Mouse (Mus musculus) layer of hippocampus, adult 11-12 months (tissue): ENCODE data around the gene Nanos3.
A peak's percentile ranks its signal among the peaks of the same experiment; 100 is the strongest.

Experiments used
- DNase-seq: peaks from one replicate; pipeline ENCODE4 v3.0.0; 2022; ENCODE audit warnings: low spot score

Nanos3 gene

DNA sequence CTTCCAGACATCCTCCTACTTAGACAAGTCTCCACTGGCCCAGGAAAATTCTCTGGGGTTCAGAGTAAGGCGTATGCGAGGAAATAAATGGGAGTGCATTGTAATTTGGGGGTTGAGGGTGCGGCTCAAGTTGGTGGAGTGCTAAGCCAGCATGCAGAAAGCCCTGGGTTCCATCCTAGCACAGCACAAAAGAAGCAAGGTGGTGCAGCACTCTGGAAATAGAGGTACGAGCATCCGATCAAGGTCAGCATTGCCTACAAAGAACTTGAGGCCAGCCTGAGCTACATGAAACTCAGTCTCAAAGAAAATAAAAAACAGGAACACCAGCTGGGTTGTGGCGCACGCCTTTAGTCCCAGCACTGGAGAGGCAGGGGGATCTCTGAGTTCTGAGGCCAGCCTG is at the start of gene Nanos3:
Nanos3 (minus strand) TSS at position 101 of the 400 bp plus-strand sequence.
- no peak for DNase-seq

DNA sequence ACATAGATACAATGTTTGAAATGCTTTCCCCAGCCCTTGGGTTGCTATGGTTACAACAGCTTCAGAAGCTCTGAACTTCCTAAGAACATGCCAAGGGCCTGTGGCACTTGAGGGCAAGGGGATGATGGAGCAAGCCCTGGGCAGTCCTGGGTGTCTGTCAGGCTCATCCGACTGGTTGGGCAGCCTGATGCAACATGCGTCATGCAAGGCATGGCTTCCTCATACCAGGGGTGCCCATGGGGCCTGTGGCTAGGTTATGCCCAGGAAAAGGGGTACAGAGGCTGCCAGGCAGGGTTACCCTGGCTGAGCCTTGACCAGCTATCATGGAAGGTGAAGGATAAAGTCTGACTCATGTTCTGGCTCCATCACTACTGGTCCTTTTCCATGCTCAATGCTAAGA is 48.0 kb upstream of the Nanos3 start:
- no peak for DNase-seq

DNA sequence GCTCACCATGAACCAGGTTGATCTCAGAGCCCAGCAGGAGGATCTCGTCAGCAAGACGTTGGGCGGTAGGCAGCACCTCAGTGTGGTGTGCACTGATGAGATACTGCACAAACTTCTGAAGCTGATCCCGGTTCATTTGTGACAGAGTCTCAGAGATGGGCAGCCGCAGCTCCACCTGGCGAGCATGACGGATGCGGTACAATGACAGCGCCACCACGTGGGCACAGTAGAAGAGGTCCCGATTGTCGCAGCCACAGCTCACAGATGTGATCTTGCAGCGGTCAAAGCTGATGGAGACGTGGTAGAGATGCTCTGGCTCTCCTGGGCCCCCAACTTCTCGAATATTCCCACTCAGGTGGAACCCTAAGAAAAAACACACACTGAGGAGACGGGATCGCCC is 45.7 kb upstream of the Nanos3 start:
- no peak for DNase-seq

DNA sequence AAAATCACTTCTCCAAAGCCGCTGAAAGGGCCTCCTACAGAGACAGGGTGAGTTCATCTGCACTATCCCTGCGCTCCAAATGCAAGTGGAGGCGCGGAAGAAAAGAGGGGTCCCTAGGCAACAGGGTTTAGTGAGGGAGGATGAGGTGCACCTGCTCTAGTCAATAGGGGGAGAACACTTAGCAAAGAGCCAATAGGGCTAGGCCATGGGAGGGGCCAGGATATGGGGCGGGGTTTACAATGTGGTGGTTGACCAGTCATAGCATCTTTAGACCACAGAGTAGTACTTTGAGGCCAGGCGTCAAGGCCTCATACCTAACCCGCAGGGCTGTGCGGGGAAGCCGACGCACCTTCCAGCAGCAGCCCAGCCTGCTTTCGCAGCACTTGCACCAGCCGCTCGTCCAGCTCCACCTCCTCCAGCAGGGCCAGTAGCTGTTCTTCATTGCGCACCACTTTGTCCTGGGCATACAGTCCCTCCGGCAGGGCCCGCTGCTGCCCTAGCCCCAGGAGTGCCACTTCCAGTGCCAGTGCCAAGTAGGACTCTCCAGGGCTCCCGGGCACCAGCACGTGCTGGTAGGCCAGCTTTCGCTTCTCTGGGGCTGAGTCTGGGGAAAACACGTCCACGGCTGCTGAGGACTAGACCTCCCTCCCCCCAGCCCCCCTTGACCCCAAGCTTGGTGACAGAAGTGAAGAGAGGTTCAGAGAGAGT is 38.5 kb upstream of the Nanos3 start:
- no peak for DNase-seq

DNA sequence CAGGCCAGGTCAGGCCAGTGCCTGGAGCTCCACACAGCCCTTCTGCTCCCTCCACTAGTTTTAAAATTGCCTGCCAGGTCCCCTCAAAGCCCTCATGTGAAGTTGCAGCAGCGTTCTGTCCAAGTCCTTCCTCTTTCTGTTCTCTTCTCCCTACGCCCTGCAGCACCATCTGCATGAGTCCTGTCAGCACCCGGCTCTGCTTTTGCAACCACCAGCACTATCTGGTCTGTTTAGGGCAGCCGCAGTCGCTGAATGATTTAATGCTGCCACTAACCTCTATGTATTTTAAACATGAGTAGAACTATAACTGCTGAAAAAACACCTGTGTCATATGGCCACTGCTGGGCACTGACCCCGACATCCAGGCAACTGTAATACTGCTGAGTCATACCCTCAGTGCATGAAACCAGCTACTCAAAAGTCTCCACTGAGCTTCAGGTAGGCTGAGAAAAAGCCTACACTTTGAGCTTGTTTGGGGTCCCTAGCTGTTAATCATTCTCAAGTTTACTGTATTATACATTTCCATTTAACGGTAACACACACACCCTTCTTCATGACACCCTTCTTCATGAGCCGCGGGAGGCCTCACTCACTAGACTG is 37.6 kb upstream of the Nanos3 start:
- DNase-seq: no peak

DNA sequence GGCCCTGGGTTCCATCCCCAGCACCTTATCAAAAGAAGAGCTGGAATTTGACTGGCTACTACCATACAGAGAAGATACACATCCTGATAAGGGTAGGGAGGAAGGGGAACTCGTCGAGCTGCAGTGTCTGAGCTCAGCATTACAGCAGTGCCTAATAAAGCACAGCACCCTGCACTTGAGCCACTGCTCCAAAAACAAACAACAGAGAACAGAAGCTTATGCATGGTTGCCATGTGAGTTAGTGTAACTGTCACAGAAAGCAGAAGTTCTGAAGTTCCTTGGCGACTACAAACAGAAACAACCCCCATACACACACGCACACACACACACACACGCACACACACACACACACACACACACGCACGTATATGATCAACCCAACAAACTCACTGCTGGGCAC is 35.1 kb upstream of the Nanos3 start:
- no peak for DNase-seq

DNA sequence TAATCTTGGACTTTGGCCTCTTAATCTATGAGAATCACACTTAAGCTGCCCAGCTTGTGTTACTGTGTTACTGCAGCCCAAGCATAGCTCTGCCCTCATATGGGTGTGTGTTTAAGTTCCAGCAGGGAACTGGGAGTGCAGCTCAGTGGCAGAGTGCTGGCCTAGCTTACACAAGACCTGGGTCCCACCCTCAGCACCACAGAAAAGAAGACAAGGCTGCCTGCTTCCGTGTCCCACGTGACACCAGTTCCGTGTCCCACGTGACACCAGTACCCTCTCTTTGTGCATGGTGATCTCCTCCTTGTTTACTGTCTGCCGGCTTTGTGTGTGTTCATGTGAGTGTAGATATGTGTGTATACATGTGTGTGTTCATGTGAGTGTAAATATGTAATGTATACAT is 33.1 kb upstream of the Nanos3 start:
- DNase-seq: no peak

DNA sequence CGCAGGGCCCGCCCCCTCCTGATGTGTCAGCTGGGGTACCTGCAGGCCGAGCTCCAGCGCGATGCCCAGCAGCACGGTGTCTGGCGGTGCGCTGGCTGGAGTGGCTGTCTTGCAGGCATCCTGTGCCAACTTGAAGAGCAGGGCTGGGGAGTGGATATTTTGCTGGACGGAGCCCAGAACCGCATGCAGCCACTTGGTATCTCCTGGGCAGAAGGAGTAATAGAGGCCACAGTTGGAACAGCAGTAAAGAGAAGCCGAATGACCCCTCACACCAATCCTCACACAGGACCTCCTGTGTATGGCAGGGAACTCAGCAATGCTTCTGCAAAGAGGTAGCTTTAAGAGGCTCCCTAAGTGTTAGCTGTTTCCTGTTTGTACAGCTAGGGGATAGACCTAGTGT is 32.2 kb upstream of the Nanos3 start:
- DNase-seq: no peak

DNA sequence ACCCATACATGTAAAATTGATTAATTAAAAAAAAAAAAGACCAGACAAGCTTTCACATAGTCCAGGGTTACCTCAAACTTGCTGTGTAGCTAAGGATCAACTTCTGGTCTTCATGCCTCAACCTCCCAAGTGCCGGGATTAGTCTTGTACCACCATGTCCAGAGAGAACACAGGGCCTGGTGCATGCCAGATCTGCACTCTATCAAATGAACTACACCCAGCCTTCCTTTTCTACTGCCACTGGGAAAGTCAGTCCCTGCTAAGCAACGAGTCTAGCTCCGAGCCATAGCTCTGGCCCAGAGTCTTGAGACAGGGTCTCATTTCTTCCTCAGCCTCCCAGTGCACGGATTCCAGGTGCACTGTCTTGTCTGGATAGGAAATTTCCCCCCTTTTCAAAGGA is 28.3 kb upstream of the Nanos3 start:
- no peak for DNase-seq

DNA sequence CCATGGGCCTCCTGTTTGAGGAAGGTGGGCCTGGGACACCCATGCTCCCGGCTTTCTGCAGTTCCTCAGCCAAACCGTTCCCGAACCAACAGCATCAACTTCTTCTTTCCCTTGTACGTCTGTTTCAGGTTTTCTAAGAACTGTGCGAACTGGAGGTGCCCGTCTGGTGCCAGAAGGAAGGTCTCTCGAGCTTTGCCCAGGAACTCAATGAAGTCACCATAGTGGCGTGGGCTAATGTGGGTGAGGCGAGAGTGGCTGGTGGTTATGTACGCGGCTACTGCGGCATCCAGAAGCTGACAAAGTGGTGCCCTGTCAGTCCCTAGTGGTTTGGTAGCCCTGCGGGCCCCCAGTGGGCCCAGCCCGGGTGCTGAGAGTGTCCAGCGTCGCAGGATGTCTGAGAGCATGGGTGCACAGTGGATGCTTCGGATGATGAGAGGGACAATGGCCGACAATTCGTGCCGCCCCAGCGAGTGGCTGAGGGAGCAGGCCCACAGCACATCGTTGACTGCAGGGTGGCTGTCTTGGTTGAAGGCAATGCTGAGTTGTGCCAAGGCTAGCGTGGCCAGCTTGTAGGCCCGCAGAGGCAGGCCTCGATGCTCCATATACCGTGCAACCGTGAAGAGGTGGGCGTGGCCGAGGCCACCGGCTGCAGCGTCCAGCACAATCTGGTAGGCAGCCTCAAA is 27.0 kb upstream of the Nanos3 start:
- no peak for DNase-seq

DNA sequence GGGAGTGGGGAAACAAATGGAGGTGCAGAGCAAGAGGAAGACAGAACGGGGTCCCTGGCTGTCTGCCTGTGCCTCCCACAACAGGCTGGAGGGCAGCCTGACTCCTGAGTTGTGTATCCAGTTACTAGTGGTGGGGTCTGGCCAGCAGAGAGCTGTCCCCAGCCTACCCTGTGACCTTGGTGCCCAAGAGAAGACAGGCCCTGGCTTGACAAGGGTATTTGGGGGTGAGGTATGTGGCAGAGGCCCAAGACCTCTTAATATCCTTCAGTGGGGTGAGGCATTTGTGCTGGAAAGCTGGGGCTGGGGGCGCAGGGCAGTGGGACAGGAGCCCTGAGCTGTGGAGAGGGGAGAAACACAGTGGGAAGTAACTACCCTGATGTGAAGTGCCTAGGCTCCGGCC is 26.2 kb upstream of the Nanos3 start:
- no peak for DNase-seq

DNA sequence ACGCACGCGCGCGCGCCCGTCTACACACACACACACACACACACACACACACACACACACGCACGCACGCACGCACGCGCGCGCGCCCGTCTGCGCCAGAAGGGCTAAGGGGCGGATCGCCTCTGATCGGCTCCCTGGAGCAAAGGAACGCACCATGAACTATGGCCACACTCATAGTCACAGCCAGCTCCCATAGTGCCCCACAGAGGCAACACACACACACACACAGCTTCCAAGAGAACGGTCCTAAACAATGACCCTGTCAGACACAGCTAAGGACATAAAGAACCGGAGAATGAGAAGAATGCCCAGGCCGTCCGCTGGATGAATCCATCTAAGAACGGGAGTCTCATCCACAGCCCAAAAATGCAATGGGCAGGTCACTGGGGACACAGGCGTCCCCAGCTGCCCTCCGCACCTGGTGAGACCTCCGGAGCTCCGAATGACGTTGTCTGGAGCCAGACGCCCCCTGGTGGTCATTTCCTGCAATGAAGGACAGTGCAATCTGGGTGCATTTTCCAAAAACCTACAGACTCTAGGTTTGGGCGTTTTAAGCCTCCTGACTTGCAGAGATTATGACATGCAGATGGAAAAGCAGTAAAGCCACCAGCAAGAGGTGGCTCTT is 25.3 kb upstream of the Nanos3 start:
- peak; percentile 81 for DNase-seq

DNA sequence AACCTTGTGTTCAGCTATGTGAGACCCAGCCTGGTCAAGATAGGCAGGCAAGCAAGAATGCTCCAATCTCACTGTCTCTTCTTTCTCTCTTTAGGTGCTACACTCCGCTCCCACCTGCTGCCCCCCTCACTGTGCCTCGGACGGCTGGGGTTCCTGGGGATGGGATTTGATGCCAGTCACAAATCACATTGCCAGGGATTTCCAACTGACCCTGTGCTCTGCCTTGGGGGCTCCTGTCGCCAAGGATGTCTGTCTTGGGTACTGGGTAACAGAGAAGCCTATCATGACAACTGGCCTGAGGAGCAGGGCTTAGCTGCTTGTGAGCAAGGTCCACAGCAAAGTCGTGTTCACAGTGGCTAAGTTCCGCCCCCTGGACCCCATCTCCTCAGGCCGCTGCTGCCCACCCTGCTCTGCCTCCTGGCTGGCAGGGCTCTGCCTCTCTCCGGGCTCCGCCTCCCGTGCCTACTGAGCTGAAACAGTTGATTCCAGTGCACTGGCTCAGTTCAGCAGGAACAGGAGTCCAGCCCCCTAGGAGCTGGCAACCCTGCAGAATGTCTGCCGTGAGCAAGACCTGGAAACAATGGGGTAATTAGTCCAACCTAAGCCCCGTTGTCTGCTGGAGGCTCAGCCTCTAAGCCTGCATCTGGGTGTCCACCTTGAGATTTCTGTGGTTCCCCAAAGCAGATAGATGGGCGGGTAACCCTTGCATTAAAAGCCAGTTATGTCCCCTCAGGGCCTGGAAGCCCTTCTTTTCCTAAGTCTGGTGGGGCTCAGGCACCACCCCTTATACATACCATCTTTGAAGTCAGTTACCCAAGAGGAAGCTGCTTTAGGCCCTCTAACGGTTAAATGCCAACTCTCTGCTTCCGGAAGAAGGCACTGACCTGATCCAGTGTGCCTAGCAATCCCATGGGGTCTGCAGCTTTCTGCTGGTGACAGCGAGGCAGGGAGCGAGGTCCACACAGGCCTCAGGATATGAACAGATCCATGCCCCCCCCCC is 23.7 kb upstream of the Nanos3 start:
- no peak for DNase-seq

DNA sequence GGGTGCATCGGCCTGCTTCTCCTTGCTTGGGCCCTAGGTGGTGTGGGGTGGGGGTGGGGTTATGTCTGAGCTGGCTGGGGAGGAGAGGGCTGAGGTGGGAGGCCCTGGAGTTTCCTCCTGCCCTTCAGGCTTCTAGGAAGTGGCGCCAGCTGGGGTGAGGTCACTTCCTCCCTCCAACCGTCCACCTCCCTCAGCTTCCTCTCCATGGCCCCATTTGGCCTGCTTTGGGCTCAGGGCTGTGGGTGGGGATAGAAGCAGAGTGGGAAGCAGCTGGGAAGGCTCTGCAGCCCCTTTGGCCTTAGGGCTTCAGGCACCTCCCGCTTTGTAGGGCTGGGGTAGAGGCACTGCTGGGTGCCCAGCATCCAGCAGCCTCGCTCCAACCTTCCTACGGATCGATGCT is 22.8 kb upstream of the Nanos3 start:
- no peak for DNase-seq

DNA sequence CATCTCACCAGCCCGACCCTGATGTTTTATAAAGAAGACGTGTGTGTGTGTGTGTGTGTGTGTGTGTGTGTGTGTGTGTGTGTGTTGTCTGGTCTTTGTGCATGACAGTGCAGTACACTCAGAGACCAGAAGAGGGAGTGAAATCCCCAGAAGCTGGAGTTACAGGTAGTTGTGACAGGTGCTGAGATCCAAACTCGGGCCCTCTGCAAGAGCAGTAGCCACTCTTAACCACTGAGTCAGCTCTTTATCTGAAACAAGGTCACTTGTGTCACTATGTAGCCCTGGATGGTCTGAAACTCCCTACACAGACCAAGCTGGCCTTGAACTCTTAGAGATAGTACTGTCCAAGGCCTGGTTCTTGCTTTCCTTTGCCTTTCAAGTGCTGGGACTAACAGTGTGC is 21.6 kb upstream of the Nanos3 start:
- DNase-seq: no peak

DNA sequence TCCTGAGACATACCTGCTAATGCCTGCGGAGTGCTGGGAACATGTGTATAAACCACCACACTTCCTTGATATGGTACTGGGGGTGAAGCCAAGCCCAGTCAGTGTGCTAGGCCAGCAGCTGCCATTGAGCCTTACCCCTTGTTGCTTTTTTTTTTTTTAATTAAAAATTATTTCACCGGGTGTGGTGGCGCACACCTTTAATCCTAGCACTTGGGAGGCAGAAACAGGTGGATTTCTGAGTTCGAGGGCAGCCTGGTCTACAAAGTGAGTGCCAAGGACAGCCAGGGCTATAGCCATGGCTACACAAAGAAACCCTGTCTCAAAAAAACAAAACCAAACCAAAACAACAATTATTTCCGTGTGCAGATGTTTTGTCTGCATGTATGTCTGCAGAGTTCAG is 20.1 kb upstream of the Nanos3 start:
- DNase-seq: no peak

DNA sequence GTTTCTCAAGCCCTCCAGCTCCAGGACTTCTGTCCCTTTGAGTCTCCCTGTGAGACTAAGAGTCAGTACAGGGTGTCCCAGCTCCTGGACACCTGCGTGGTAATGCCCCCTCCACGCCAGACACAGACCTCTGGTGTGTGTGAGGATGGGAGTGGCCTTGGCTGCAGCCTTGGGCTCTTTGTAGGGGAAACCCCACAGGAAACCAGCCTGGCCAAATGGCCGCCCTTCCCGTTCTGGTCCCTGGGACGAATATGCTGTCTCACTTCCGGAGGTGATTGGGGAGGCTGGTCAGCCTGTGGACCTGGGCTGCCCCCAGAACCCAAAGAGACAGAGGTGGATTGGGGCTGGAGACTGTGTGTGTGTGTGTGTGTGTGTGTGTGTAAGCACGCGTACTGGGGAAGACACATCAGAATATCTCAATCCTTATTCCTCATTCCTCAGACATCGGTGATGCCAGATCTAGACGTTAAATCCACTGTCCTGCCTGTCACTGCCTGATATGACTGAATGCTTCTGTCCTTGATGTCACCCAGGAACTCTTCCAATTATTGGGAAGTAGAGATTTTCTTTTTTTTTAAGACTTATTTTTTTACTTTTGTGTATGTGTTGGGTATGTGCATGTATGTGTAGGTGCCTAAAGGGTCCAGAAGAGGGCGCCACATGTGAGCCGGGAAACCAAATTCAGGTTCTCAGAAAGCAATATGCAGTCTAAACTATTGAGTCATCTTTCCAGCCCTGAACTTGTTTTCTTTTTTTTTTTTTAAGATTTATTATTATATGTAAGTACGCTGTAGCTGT is 19.2 kb upstream of the Nanos3 start:
- no peak for DNase-seq

DNA sequence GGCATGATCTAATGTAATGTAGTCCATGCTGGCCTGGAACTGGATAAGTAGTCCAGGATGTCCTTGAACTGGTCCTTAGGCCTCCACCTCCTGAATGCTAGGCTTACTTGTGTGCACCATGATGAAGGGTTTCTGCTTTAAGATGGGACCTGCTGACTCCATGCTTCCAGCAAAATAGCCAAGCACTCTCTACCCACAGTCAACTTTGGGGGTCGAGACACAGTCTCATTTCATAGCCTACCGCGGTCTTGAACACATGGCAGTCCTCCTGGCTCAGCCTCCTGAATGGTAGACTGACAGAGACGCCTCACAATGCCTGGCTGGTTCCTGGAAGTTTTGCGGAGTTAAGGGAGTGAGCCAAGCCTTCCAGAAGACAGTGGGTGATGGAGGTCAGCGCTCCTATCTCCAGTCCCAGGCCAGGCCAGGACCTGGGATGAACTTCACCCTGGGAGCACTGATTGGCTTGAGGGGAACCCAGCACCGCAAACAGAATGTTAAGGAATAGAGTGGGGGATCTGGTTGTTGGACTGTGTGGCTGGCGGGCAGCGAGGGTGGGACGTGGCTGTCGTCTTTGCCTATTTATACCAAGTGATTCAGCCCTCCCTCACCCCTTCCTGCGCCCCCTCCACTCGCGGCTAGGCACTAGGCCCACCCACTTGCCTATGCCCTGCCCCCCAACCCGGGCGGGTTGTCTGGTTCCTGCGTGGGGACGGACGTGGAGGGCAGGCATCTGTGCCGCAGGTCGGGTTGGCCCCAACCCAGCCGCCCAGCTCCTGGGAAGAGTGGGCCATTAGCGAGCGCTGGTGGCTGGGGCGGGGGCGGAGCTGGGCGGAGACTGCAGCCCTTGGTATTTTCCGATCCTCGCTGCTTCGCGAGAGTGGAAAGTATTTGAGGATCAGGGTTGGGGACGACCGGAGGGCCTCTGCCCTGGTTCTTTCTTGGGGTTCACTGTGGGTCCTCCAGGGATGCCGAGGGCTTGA is 18.2 kb upstream of the Nanos3 start:
- peak; percentile 69 for DNase-seq

DNA sequence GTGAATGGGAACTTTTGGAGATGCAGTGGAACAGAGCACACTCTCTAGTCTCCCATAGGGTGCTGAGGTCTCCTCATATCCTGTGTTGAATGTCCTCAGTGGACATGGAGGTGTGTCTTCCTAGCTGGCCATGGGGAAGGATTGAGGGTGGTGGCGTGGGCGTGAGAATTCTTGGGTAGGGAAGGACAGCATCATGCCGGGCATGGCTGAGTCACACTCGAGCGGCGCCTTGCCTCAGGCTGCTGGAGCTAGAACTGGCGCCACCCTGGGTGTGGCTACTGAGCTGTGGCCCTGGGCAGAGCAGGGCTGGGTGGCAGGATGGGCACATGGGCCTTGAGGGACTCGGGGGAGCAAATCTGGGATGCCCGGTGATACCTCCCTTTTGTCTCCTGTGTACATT is 17.4 kb upstream of the Nanos3 start:
- no peak for DNase-seq
